Mouse (Mus musculus) hindbrain, embryonic 15.5 days (tissue): ENCODE measurements around the gene Tbc1d1. TPM values are rescaled to one million over a fixed set of nuclear protein-coding genes. Genes with fewer than 3 reads are reported as not detected.

Experiments used
- ATAC-seq: fragments of 200-750 bp; cut with Nextera tagmentation; 2 replicates; pipeline ENCODE4 v1.8.0; 2017; ENCODE audit warnings: low read depth, moderate number of reproducible peaks, moderate TSS enrichment; ENCODE audit not compliant: low FRiP score
- H3K27ac ChIP-seq: fragments of 300-500 bp; sonication (generic); replicated peaks from 2 replicates; pipeline ENCODE4 v1.5.1; 2015; ENCODE audit warnings: mild to moderate bottlenecking, inconsistent platforms
- H3K27me3 ChIP-seq: fragments of 300-500 bp; sonication (generic); 2 replicates; pipeline ENCODE4 v1.6.1; 2015; ENCODE audit warnings: control low read depth, inconsistent platforms
- H3K36me3 ChIP-seq: fragments of 300-500 bp; sonication (generic); 2 replicates; pipeline ENCODE4 v1.6.1; 2015; ENCODE audit warnings: control low read depth, inconsistent platforms
- H3K4me1 ChIP-seq: fragments of 300-500 bp; sonication (generic); replicated peaks from 2 replicates; pipeline ENCODE4 v1.6.1; 2015; ENCODE audit warnings: control low read depth, inconsistent platforms
- H3K4me2 ChIP-seq: fragments of 300-500 bp; sonication (generic); 2 replicates; pipeline ENCODE4 v1.6.1; 2015; ENCODE audit warnings: moderate library complexity, mild to moderate bottlenecking, inconsistent platforms
- H3K4me3 ChIP-seq: fragments of 300-500 bp; sonication (generic); 2 replicates; pipeline ENCODE4 v1.5.1; 2015; ENCODE audit warnings: mild to moderate bottlenecking, inconsistent platforms
- H3K9ac ChIP-seq: fragments of 300-500 bp; sonication (generic); 2 replicates; pipeline ENCODE4 v1.6.1; 2015; ENCODE audit warnings: inconsistent platforms
- H3K9me3 ChIP-seq: fragments of 300-500 bp; sonication (generic); 2 replicates; pipeline ENCODE4 v1.6.1; 2016; ENCODE audit warnings: control low read depth, inconsistent platforms
- WGBS: fragments of 180-500 bp; shearing (Covaris S2); methylation state at CpG from one replicate; pipeline ENCODE4 v1.1.7; 2015; 5-methylcytosine and 5-hydroxymethylcytosine counted together
- microRNA-seq: library from miRNA; unstranded; fragments of <30 nt; microRNA quantifications from one replicate; pipeline ENCODE4, GENCODE M21; 2016
- polyA plus RNA-seq: library from polyadenylated mRNA; unstranded; fragments of >200 nt; fragmentation: Nextera tagmentation; extraction: Ambion mirVana; gene quantifications from 2 replicates; pipeline ENCODE4 v1.2.1, GENCODE M21; 2015

The Tbc1d1 gene
- polyA plus RNA-seq, 1 experiment from 2014 or later: 10.5 TPM

DNA sequence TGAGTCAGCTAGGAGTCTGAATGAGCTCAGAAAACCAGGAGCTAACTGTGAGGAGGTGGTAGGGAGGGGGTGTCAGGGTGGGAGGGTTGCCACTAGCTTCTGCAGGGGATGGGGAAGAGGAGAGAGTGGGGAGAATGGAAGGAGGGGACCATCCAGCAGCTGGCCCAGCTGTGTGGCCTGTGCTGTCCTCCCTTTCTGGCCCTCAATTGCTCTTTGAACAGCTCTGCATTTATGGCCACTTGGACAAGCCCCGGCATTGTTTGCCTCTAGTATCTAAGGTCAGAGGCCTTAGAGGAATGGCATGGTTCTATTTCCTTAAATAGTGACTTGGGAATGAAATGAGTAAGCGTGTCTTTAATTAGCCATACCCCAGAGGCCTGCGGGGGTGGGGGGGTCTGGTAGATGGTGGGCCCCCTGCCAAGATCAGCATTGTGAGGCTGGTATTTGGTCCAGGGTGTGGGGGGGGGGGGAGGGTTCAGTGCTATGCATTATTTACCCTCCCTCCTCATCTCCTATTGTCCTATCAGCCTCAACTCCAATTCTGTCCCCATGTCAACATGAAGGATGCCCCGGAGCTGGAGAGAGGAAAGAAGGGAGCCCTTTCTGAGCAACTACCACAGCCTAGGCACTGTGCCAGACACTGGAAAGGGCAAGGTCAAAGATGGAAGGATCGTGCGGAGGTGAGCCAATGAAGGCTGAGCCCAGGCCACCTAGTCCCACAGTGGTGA is 233.3 kb downstream of the Tbc1d1 start:
- Histone ChIP-seq H3K27ac (peak overlapping the region; percentile 44; the same call in 1 of the 2 replicates), H3K9ac (no peak overlapping the region), H3K27me3 (no peaks in the 10 kb centered on the region), H3K4me1 (peaks cover 12% of the 10 kb centered on the region), H3K4me2 (no peak overlapping the region), H3K4me3 (no peak overlapping the region), H3K9me3 (no peaks in the 10 kb centered on the region), H3K36me3 (no peaks in the 10 kb centered on the region)
- WGBS: 12% methylated on average over 6 of the region's 6 CpGs
- peak; percentile 72 for ATAC-seq

DNA sequence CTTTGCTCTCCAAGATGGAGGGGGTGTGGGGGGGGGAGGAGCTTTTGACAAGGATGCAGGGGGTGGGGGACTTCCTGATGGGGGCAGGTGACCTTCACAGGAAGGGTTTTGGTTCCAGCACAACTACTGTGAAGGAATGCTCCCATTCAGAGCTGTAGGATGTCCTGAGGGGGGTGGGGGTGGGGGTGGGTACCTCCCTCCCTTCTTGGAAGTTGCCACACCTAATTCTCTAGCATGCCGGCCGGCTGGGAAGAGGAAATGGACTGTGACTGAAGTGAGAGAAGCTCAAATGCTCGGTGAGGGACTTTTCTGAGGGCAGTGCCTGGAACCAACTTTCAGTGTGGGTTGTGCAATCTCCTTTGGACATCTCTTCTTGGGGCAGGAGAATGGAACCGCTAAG is 235.2 kb downstream of the Tbc1d1 start:
- Histone ChIP-seq H3K4me1 (peaks cover 12% of the 10 kb centered on the region), H3K36me3 (no peaks in the 10 kb centered on the region), H3K4me3 (no peak overlapping the region), H3K4me2 (no peak overlapping the region), H3K27me3 (no peaks in the 10 kb centered on the region), H3K9ac (no peak overlapping the region), H3K27ac (no peak overlapping the region), H3K9me3 (no peaks in the 10 kb centered on the region)
- ATAC-seq: no peak
- 42% methylated on average over 4 of the region's 4 CpGs for WGBS

DNA sequence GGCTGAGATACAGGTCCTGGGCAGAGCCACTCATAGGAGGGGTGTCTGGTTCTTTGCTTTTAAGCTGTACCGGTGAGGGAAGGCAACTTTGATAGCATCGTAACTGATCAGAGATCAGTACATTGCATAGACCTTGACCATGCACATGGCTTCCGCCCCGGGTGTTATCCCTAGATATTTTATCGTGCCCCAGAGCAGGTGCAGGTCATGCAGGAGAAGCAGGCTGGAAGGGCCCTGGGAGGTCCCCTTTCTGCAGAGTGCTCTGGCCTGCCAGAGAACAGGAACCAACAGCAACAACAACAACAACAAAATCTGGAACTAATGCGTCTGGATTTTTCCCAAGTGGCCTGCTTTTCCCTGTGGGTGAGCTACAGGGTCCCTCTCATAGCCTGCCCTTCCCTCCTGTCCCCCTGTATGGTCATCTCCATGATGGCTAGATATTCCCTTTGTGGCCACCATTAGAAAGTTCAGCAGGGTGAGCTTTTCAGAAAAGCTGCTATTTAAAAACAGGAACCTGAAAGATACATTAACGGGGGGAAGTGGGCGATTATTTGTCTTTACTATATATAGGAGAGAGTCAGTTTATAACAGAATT is 236.4 kb downstream of the Tbc1d1 start:
- Histone ChIP-seq H3K4me3 (no peak overlapping the region), H3K27me3 (no peaks in the 10 kb centered on the region), H3K36me3 (no peaks in the 10 kb centered on the region), H3K4me1 (peaks cover 12% of the 10 kb centered on the region), H3K27ac (no peak overlapping the region), H3K9me3 (no peaks in the 10 kb centered on the region), H3K4me2 (no peak overlapping the region), H3K9ac (no peak overlapping the region)
- 94% methylated on average over 8 of the region's 8 CpGs for whole genome bisulfite sequencing
- ATAC-seq: no peak

DNA sequence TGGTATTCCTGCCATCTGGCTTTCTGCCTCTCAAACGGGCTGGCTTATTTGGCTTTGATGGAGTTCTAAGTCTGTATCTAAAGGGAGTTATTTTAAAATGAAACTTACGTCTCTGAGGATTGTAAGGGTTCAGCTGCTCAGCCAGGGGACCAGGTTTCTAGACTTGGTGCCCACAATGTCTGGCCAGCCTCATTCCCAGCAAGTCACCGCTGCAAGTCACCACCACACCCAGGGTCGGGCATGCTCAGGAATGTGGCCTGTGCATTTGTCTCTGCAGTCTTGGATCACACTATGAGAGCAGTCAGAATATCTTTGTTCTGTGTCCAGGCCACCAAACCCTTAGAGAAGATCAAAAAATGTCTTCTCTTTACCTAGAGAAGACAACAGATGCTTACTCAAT is 237.4 kb downstream of the Tbc1d1 start:
- 84% methylated on average over 4 of the region's 4 CpGs for WGBS
- no peak for ATAC-seq
- no peak overlapping the region for H3K4me2 ChIP-seq
- H3K9me3 ChIP-seq: no peaks in the 10 kb centered on the region
- no peaks in the 10 kb centered on the region for H3K27me3 ChIP-seq
- H3K4me3 ChIP-seq: no peak overlapping the region
- no peak overlapping the region for H3K27ac ChIP-seq
- no peaks in the 10 kb centered on the region for H3K36me3 ChIP-seq
- no peak overlapping the region for H3K9ac ChIP-seq
- H3K4me1 ChIP-seq: peaks cover 12% of the 10 kb centered on the region

DNA sequence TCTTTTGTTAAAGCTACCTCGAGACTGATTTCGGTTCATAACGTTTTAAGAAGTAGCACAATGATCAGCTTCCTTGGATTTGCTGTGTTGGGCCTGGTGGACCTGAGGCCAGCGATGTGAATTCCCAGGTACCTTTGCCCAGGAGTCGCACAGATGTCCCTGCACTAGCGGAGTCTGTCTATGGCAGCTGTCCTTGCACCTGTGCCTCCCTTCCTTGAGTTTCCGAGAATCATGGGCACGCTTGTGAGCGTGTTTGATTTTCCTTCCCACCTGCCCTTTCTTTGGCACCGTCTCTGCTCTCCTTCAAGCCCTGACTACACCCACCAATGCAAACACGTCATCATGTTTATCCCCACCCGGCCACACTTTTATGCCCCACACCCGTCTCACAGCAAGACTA is 242.1 kb downstream of the Tbc1d1 start:
- Histone ChIP-seq H3K9me3 (no peaks in the 10 kb centered on the region), H3K4me3 (no peak overlapping the region), H3K4me2 (no peak overlapping the region), H3K27ac (no peak overlapping the region), H3K36me3 (no peaks in the 10 kb centered on the region), H3K9ac (no peak overlapping the region), H3K27me3 (no peaks in the 10 kb centered on the region), H3K4me1 (no peaks in the 10 kb centered on the region)
- 87% methylated on average over 13 of the region's 13 CpGs for WGBS
- ATAC-seq: no peak

DNA sequence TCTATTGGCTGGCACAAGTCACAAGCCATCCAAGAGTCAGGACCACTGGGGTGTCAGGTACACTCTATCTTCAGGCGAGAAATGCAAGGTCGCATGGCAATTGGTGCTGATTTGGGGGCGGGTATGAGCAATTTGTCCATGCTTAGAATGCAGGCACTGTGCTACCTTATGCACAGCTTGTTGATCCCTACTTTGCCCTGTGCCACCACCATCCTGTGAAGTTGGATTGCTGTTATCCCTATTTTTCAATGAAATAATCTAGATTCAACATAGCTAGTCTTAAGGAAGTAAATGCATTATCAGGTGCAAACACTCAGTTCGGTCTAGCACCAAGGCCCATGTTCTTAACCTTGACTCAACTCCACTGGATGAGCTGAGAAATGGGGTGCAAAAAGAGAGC is 244.6 kb downstream of the Tbc1d1 start:
- H3K4me2 ChIP-seq: no peak overlapping the region
- no peak for ATAC-seq
- no peaks in the 10 kb centered on the region for H3K9me3 ChIP-seq
- H3K9ac ChIP-seq: no peak overlapping the region
- H3K27me3 ChIP-seq: no peaks in the 10 kb centered on the region
- 96% methylated on average over 4 of the region's 4 CpGs for WGBS
- no peak overlapping the region for H3K27ac ChIP-seq
- H3K4me3 ChIP-seq: no peak overlapping the region
- H3K4me1 ChIP-seq: no peaks in the 10 kb centered on the region
- H3K36me3 ChIP-seq: no peaks in the 10 kb centered on the region

Small RNA genes within 50 kb of the gene (microRNA-seq; reads per million reads assigned to microRNA genes)
- not detected for gene Gm22395

Other genes starting within 250 kb of the Tbc1d1 start
- 8.8 and 9.5 TPM in 2 replicates for gene Rell1, start 187.4 kb upstream of the Tbc1d1 start, polyA plus RNA-seq
- gene Pgm2, start 63.4 kb upstream of the Tbc1d1 start, polyA plus RNA-seq: 17.8 and 18.8 TPM in 2 replicates